Mouse (Mus musculus) mouse trophoblast stem cell (cell line): Measurements from ENCODE around the gene Zfp976.
"Not testable (repeated sequence)": the region's sequence is repeated elsewhere in the genome, so short reads cannot be mapped to it uniquely, and the experiment has no call there.

Experiments used
- in situ Hi-C, 2 experiments: fragments of 300-500 bp; cut with MseI, MboI; formaldehyde crosslinking; loops; 2 replicates in 1 of 2; 3 replicates in 1 of 2; pipeline ENCODE4 v1.15.1; 2025

Zfp976 gene

GRCm38 (mm10) chr7:42642152-42643115 is at the start of gene Zfp976:
Gene Zfp976, minus strand, starts transcription at chr7:42642588.
- in situ Hi-C loops, result not testable (repeated sequence)

DNA sequence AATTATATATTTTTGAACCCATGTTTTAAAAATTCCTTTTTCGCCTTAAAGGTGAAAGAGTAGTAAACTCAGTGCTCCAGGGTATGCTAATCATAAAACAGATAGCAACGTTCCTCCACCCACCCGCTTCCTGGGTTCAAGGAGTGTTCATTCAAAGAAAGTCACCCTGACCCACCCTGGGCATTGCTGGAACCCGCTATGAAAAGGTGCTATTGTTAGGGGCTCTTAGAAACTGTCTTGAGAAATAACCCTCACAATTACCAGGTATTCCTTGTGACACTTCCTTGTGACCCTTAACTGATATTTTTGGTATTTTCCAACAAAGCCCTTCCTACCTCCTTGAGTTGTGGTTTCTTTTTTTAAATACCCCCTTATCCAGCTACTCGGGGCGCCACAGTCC is 37.7 kb upstream of the Zfp976 start:
- in situ Hi-C loops, result not testable (repeated sequence)

- in situ Hi-C loops, result not testable (repeated sequence)
These were observed 37.3 kb upstream of the Zfp976 start for GRCm38 (mm10) chr7:42679646-42680045.

DNA sequence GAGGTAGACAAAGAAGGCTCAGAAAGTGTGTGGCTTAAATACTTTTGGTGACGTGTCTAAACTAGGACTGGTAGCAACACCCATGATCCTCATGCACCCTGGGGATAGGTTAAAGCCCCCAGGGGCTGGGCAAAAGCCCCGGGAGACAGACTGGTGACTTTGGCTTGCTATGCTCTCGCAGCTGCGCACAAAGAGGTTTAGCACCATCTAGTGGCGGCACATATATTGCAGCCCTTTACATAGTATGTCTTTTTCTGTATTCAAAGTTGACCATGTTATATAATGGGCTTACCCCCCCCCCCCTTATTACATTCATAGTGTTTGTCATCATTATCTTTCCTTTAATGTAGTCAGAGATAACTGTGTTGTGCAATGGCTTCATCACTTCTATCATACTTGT is 17.8 kb upstream of the Zfp976 start:
- in situ Hi-C loops, result not testable (repeated sequence)

- in situ Hi-C loops, result not testable (repeated sequence)
These were observed 12.8 kb upstream of the Zfp976 start for GRCm38 (mm10) chr7:42655211-42655610.

- in situ Hi-C loops, result not testable (repeated sequence)
These were observed 782 bp upstream of the Zfp976 start for GRCm38 (mm10) chr7:42643120-42643620.

DNA sequence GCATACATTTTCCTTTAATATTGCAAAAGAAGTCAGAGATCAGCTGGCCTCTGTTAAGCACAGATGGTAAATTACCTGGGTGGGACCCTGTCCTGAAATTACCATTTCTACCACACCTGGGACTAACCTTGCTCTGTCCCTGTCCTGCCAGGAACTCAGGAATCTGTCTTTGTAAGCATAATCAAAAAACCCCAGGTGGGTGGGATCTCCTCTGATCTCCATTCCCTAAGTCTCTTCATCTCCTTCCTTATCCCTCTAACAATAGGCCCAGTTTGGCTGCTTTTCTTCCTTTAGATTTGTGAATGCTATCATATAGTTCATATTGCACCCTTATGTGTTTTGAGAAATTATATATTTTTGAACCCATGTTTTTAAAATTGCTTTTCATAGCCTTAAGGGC is 11.4 kb downstream of the Zfp976 start:
- in situ Hi-C loops, result not testable (repeated sequence)

DNA sequence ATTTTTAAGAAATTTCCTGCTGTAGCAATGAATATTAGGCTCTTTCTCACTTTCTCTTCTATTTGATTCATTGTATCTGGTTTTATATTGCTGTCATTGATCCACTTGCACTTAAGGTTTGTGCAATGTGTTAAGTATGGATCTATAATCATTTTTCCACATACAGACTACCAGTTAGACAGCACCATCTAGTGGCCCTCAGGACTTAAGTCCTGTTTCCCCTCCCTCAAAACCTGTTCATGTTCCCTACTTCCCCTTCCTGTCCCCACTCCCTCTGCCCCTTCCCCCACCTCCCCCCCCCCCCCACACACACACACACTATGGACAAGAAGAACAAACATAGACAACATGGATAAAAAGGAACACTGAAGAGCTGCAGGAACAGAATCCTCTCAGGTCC is 46.7 kb downstream of the Zfp976 start:
- in situ Hi-C loops, result not testable (repeated sequence)

DNA sequence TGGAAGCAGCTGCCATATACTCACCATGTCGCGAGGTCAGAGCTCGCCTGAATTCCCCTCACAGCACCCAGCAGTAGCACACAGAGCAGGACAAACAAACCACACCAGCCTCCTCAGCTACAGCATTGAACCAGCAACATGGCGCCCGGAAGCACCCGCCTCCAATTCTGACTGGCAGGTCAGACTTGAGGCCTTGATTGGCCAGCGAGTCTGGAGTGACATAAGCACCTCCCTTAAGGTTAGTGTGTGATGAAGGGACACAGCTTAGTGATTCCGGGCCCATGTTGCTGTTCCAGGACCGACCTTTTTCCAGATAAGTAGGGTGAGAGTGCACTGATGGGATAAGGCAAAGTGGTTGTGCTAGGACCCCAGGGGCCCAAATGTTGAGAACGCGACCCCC is 50.0 kb downstream of the Zfp976 start, which contains the start of gene Zfp977:
Gene Zfp977 (minus strand): TSS at position 135 of the 400 bp plus-strand sequence.
- in situ Hi-C loops, result not testable (repeated sequence)

DNA sequence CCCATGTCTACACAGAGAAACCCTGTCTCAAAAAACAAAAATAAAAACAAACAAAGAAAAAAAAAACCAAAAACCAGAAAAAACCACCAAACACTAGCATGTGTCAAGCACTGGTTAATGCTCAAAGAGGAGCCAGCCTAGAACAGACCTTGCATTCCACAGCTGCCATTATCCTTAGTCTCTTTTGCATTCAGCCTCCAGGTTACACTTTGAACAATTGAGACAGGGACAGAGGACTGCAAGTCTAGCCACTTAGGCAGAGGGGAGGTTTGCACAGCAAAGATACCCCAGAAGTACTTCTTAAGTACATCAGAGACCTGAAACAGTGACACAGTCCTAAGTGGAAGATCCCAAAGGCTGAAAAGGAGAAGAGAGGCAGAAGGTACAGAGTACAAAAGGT is 51.1 kb downstream of the Zfp976 start:
- in situ Hi-C loops, result not testable (repeated sequence)

GRCm38 (mm10) chr7:42578488-42578887 is 63.9 kb downstream of the Zfp976 start, which contains the start of gene Gm21028:
Gene Gm21028, minus strand, starts transcription at chr7:42578588.
- in situ Hi-C loops, result no loop called here
